Mouse (Mus musculus): Measurements from ENCODE around the gene Ltk. TPM values are rescaled to one million over a fixed set of nuclear protein-coding genes. Genes with fewer than 3 reads are reported as not detected.
A peak's percentile ranks its signal among the peaks of the same experiment; 100 is the strongest.

Gene Ltk
- polyA plus RNA-seq, 1 experiment from 2014 or later = 0.19 TPM

GRCm38 (mm10) chr2:119767246-119767645 is 7.0 kb upstream of the Ltk start:
- Histone ChIP-seq H3K9ac (ENCODE audit: low read depth, low read length) (no peak overlapping the region), H3K4me2 (no peak overlapping the region), H3K4me3 (ENCODE audit: low read depth, low read length) (no peak overlapping the region), H3K36me3 (ENCODE audit: control insufficient read depth, insufficient read depth, low read length) (peaks cover 33% of the 10 kb centered on the region; the same call in 1 of the 2 replicates), H3K27me3 (replicated peaks; ENCODE audit: control insufficient read depth, insufficient read depth, low read length) (no peaks in the 10 kb centered on the region; the same call in 1 of the 2 replicates), H3K4me1 (replicated peaks; ENCODE audit: control insufficient read depth, insufficient read depth, low read length) (no peaks in the 10 kb centered on the region), H3K9me3 (ENCODE audit: control insufficient read depth, low read length) (no peaks in the 10 kb centered on the region), H3K27ac (ENCODE audit: low read depth, low read length) (no peak overlapping the region)
- 91% methylated on average over 6 of the region's 6 CpGs for WGBS
- no peak for DNase-seq (ENCODE audit: low spot score)
- ATAC-seq (replicated peaks; ENCODE audit: low FRiP score) = no peak; the same call in 1 of the 2 replicates

- no peak for ATAC-seq (replicated peaks; ENCODE audit: low FRiP score)
- no peak overlapping the region for H3K4me2 ChIP-seq
- peaks cover 30% of the 10 kb centered on the region for H3K27me3 ChIP-seq (replicated peaks; ENCODE audit: control insufficient read depth, insufficient read depth, low read length)
- H3K4me3 ChIP-seq (ENCODE audit: low read depth, low read length) = no peak overlapping the region
- peaks cover under 1% of the 10 kb centered on the region; the same call in 1 of the 2 replicates for H3K4me1 ChIP-seq (replicated peaks; ENCODE audit: control insufficient read depth, insufficient read depth, low read length)
- WGBS = 80% methylated on average over 4 of the region's 4 CpGs
- peaks cover 19% of the 10 kb centered on the region; the same call in 1 of the 2 replicates for H3K36me3 ChIP-seq (ENCODE audit: control insufficient read depth, insufficient read depth, low read length)
- no peak for DNase-seq (ENCODE audit: low spot score)
- H3K9me3 ChIP-seq (ENCODE audit: control insufficient read depth, low read length) = no peaks in the 10 kb centered on the region
- H3K27ac ChIP-seq (ENCODE audit: low read depth, low read length) = no peak overlapping the region
- H3K9ac ChIP-seq (ENCODE audit: low read depth, low read length) = no peak overlapping the region
Measured at GRCm38 (mm10) chr2:119763924-119764323, 3.7 kb upstream of the Ltk start.

- 62% methylated on average over 1 of the region's 1 CpGs for WGBS
- Histone ChIP-seq H3K4me1 (replicated peaks; ENCODE audit: control insufficient read depth, insufficient read depth, low read length) (peaks cover 8% of the 10 kb centered on the region), H3K9me3 (ENCODE audit: control insufficient read depth, low read length) (no peaks in the 10 kb centered on the region), H3K9ac (ENCODE audit: low read depth, low read length) (no peak overlapping the region), H3K27ac (ENCODE audit: low read depth, low read length) (no peak overlapping the region), H3K27me3 (replicated peaks; ENCODE audit: control insufficient read depth, insufficient read depth, low read length) (peaks cover 47% of the 10 kb centered on the region), H3K36me3 (ENCODE audit: control insufficient read depth, insufficient read depth, low read length) (peaks cover 11% of the 10 kb centered on the region; the same call in 1 of the 2 replicates), H3K4me3 (ENCODE audit: low read depth, low read length) (no peak overlapping the region), H3K4me2 (no peak overlapping the region)
- ATAC-seq (replicated peaks; ENCODE audit: low FRiP score) = no peak
- no peak for DNase-seq (ENCODE audit: low spot score)
Measured at GRCm38 (mm10) chr2:119762276-119762675, 2.0 kb upstream of the Ltk start.

- H3K27me3 ChIP-seq (replicated peaks; ENCODE audit: control insufficient read depth, insufficient read depth, low read length) = peaks cover 69% of the 10 kb centered on the region
- WGBS = 5% methylated on average over 44 of the region's 44 CpGs
- DNase-seq (ENCODE audit: low spot score) = no peak
- H3K9me3 ChIP-seq (ENCODE audit: control insufficient read depth, low read length) = no peaks in the 10 kb centered on the region
- peak overlapping the region; percentile 99 for H3K4me2 ChIP-seq
- ATAC-seq (replicated peaks; ENCODE audit: low FRiP score) = no peak
- H3K9ac ChIP-seq (ENCODE audit: low read depth, low read length) = no peak overlapping the region
- H3K27ac ChIP-seq (ENCODE audit: low read depth, low read length) = no peak overlapping the region
- peaks cover 8% of the 10 kb centered on the region for H3K4me1 ChIP-seq (replicated peaks; ENCODE audit: control insufficient read depth, insufficient read depth, low read length)
- H3K36me3 ChIP-seq (ENCODE audit: control insufficient read depth, insufficient read depth, low read length) = peaks cover 4% of the 10 kb centered on the region; the same call in 1 of the 2 replicates
- H3K4me3 ChIP-seq (ENCODE audit: low read depth, low read length) = peak overlapping the region; percentile 66
Measured at GRCm38 (mm10) chr2:119758844-119759835, 1.1 kb downstream of the Ltk start.

GRCm38 (mm10) chr2:119758101-119758843 is 2.0 kb downstream of the Ltk start:
- DNase-seq (ENCODE audit: low spot score) (peak; percentile 54), ATAC-seq (replicated peaks; ENCODE audit: low FRiP score) (no peak; the same call in 1 of the 2 replicates)
- no peaks in the 10 kb centered on the region for H3K36me3 ChIP-seq (ENCODE audit: control insufficient read depth, insufficient read depth, low read length)
- H3K4me2 ChIP-seq = peak overlapping the region; percentile 99
- peaks cover 8% of the 10 kb centered on the region for H3K4me1 ChIP-seq (replicated peaks; ENCODE audit: control insufficient read depth, insufficient read depth, low read length)
- H3K9me3 ChIP-seq (ENCODE audit: control insufficient read depth, low read length) = no peaks in the 10 kb centered on the region
- H3K4me3 ChIP-seq (ENCODE audit: low read depth, low read length) = peak overlapping the region; percentile 66
- H3K27ac ChIP-seq (ENCODE audit: low read depth, low read length) = no peak overlapping the region
- under 1% methylated on average over 60 of the region's 77 CpGs for WGBS
- peak overlapping the region; percentile 48 for H3K9ac ChIP-seq (ENCODE audit: low read depth, low read length)
- H3K27me3 ChIP-seq (replicated peaks; ENCODE audit: control insufficient read depth, insufficient read depth, low read length) = peaks cover 77% of the 10 kb centered on the region

GRCm38 (mm10) chr2:119757601-119758100 is 2.6 kb downstream of the Ltk start:
- DNase-seq (ENCODE audit: low spot score) = peak; percentile 59
- Histone ChIP-seq H3K36me3 (ENCODE audit: control insufficient read depth, insufficient read depth, low read length) (no peaks in the 10 kb centered on the region), H3K27me3 (replicated peaks; ENCODE audit: control insufficient read depth, insufficient read depth, low read length) (peaks cover 82% of the 10 kb centered on the region), H3K9ac (ENCODE audit: low read depth, low read length) (peak overlapping the region; percentile 48), H3K9me3 (ENCODE audit: control insufficient read depth, low read length) (no peaks in the 10 kb centered on the region), H3K4me1 (replicated peaks; ENCODE audit: control insufficient read depth, insufficient read depth, low read length) (peaks cover 8% of the 10 kb centered on the region), H3K27ac (ENCODE audit: low read depth, low read length) (no peak overlapping the region), H3K4me3 (ENCODE audit: low read depth, low read length) (peak overlapping the region; percentile 66), H3K4me2 (peak overlapping the region; percentile 99)
- ATAC-seq (replicated peaks; ENCODE audit: low FRiP score) = no peak
- 5% methylated on average over 27 of the region's 31 CpGs for WGBS

GRCm38 (mm10) chr2:119749260-119749659 is 11.0 kb downstream of the Ltk start:
- no peak overlapping the region for H3K27ac ChIP-seq (ENCODE audit: low read depth, low read length)
- WGBS = 66% methylated on average over 13 of the region's 13 CpGs
- H3K4me3 ChIP-seq (ENCODE audit: low read depth, low read length) = no peak overlapping the region
- no peak for ATAC-seq (replicated peaks; ENCODE audit: low FRiP score)
- DNase-seq (ENCODE audit: low spot score) = no peak
- no peaks in the 10 kb centered on the region for H3K36me3 ChIP-seq (ENCODE audit: control insufficient read depth, insufficient read depth, low read length)
- H3K9me3 ChIP-seq (ENCODE audit: control insufficient read depth, low read length) = no peaks in the 10 kb centered on the region
- no peak overlapping the region for H3K4me2 ChIP-seq
- peaks cover 8% of the 10 kb centered on the region for H3K4me1 ChIP-seq (replicated peaks; ENCODE audit: control insufficient read depth, insufficient read depth, low read length)
- no peak overlapping the region for H3K9ac ChIP-seq (ENCODE audit: low read depth, low read length)
- peaks cover 52% of the 10 kb centered on the region for H3K27me3 ChIP-seq (replicated peaks; ENCODE audit: control insufficient read depth, insufficient read depth, low read length)

- H3K9me3 ChIP-seq (ENCODE audit: control insufficient read depth, low read length) = no peaks in the 10 kb centered on the region
- ATAC-seq (replicated peaks; ENCODE audit: low FRiP score) (no peak), DNase-seq (ENCODE audit: low spot score) (no peak)
- no peak overlapping the region for H3K4me3 ChIP-seq (ENCODE audit: low read depth, low read length)
- no peak overlapping the region for H3K27ac ChIP-seq (ENCODE audit: low read depth, low read length)
- 67% methylated on average over 7 of the region's 7 CpGs for WGBS
- no peak overlapping the region for H3K9ac ChIP-seq (ENCODE audit: low read depth, low read length)
- peaks cover 25% of the 10 kb centered on the region for H3K4me1 ChIP-seq (replicated peaks; ENCODE audit: control insufficient read depth, insufficient read depth, low read length)
- H3K4me2 ChIP-seq = no peak overlapping the region
- H3K36me3 ChIP-seq (ENCODE audit: control insufficient read depth, insufficient read depth, low read length) = no peaks in the 10 kb centered on the region
- peaks cover 53% of the 10 kb centered on the region for H3K27me3 ChIP-seq (replicated peaks; ENCODE audit: control insufficient read depth, insufficient read depth, low read length)
Measured at GRCm38 (mm10) chr2:119747554-119747953, 12.7 kb downstream of the Ltk start.

Data from liver, embryonic 11.5 days (tissue).